Mouse (Mus musculus) G1E-ER4 (cell line): ENCODE data around the gene Slc12a7. TPM values are rescaled to one million over a fixed set of nuclear protein-coding genes. Genes with fewer than 3 reads are reported as not detected.

Source experiments
- GATA1 ChIP-seq: IDR thresholded peaks from one replicate; pipeline ENCODE4 v1.8.0; 2012; ENCODE audit warnings: low read length, inconsistent platforms
- polyA plus RNA-seq: library from polyadenylated mRNA; stranded (reverse); fragments of >175 nt; gene quantifications from 2 replicates; pipeline ENCODE4 v1.2.3, GENCODE M21; 2012

The Slc12a7 gene
- polyA plus RNA-seq, 1 experiment, result 0.04 TPM

- no peak for TF ChIP-seq GATA1
These were observed 88.4 kb downstream of the Slc12a7 start for GRCm38 (mm10) chr13:73821251-73821650.

- no peak for TF ChIP-seq GATA1
These were observed 89.4 kb downstream of the Slc12a7 start for GRCm38 (mm10) chr13:73822187-73822800.

- no peak for TF ChIP-seq GATA1
These were observed 90.8 kb downstream of the Slc12a7 start for GRCm38 (mm10) chr13:73823711-73824110.

- TF ChIP-seq GATA1, result no peak
These were observed 94.3 kb downstream of the Slc12a7 start for GRCm38 (mm10) chr13:73827243-73827642.

- no peak for TF ChIP-seq GATA1
These were observed 98.6 kb downstream of the Slc12a7 start for GRCm38 (mm10) chr13:73831486-73831885.

- TF ChIP-seq GATA1, result no peak
These were observed 100.9 kb downstream of the Slc12a7 start for GRCm38 (mm10) chr13:73833809-73834208.

GRCm38 (mm10) chr13:73835791-73836190 lies 102.9 kb downstream of the Slc12a7 start:
- TF ChIP-seq GATA1, result no peak

GRCm38 (mm10) chr13:73836491-73836890 lies 103.6 kb downstream of the Slc12a7 start:
- TF ChIP-seq GATA1, result no peak

- no peak for TF ChIP-seq GATA1
These were observed 104.8 kb downstream of the Slc12a7 start for GRCm38 (mm10) chr13:73837708-73838107.

- no peak for TF ChIP-seq GATA1
These were observed 106.2 kb downstream of the Slc12a7 start for GRCm38 (mm10) chr13:73839137-73839548.

- TF ChIP-seq GATA1, result no peak
These were observed 106.8 kb downstream of the Slc12a7 start for GRCm38 (mm10) chr13:73839740-73840139.

- TF ChIP-seq GATA1, result no peak
These were observed 109.8 kb downstream of the Slc12a7 start for GRCm38 (mm10) chr13:73842696-73843095.

- TF ChIP-seq GATA1, result no peak
These were observed 113.9 kb downstream of the Slc12a7 start for GRCm38 (mm10) chr13:73846589-73847464.

GRCm38 (mm10) chr13:73847465-73847836 lies 114.6 kb downstream of the Slc12a7 start, which contains the start of gene Nkd2:
TSS of gene Nkd2 (minus strand) at chr13:73847631.
- TF ChIP-seq GATA1, result no peak

Other genes starting within 250 kb of the Slc12a7 start
- gene Slc6a3, start 196.3 kb upstream of the Slc12a7 start, polyA plus RNA-seq, result not detected in 2 replicates
- 39.0 and 49.2 TPM in 2 replicates for gene Clptm1l, start 129.1 kb upstream of the Slc12a7 start, polyA plus RNA-seq
- not detected in 2 replicates for gene Tert, start 106.2 kb upstream of the Slc12a7 start, polyA plus RNA-seq
- gene Slc6a18, start 55.1 kb upstream of the Slc12a7 start, polyA plus RNA-seq, result not detected in 2 replicates
- not detected in 2 replicates for gene Slc6a19, start 28.2 kb upstream of the Slc12a7 start, polyA plus RNA-seq
- gene Nkd2, start 114.5 kb downstream of the Slc12a7 start, polyA plus RNA-seq, result not detected in 2 replicates
- 3.9 and 5.4 TPM in 2 replicates for gene Trip13, start 204.7 kb downstream of the Slc12a7 start, polyA plus RNA-seq
- gene Brd9, start 204.7 kb downstream of the Slc12a7 start, polyA plus RNA-seq, result 14.4 and 20.9 TPM in 2 replicates
- not detected in 2 replicates for gene Zdhhc11, start 230.8 kb downstream of the Slc12a7 start, polyA plus RNA-seq